Mouse (Mus musculus) common myeloid progenitor, adult 5-6 weeks (primary cell): Measurements from ENCODE around the gene Olfr95. TPM values are rescaled to one million over a fixed set of nuclear protein-coding genes. Genes with fewer than 3 reads are reported as not detected.

ENCODE experiments used
- total RNA-seq: library from RNA; stranded (forward); fragments of 200-1000, 187-1606 nt; gene quantifications from 2 replicates; pipeline ENCODE4 v1.2.3, GENCODE M21; 2017

Olfr95 gene
- total RNA-seq, 1 experiment from 2014 or later, result not detected

Other genes starting within 250 kb of the Olfr95 start
- gene 2410137M14Rik, start 231.9 kb downstream of the Olfr95 start, total RNA-seq, result not detected in 2 replicates
- not detected in 2 replicates for gene H2-M5, start 223.6 kb downstream of the Olfr95 start, total RNA-seq
- gene Zfp57, start 212.0 kb downstream of the Olfr95 start, total RNA-seq, result 1.1 and 2.9 TPM in 2 replicates
- gene Mog, start 189.7 kb downstream of the Olfr95 start, total RNA-seq, result not detected in 2 replicates
- 1.3 and 3.5 TPM in 2 replicates for gene Gabbr1, start 167.2 kb downstream of the Olfr95 start, total RNA-seq
- gene Olfr90, start 124.6 kb downstream of the Olfr95 start, total RNA-seq, result not detected in 2 replicates
- gene Olfr91, start 114.8 kb downstream of the Olfr95 start, total RNA-seq, result not detected in 2 replicates
- gene Olfr92, start 93.0 kb downstream of the Olfr95 start, total RNA-seq, result not detected in 2 replicates
- gene Olfr93, start 51.6 kb downstream of the Olfr95 start, total RNA-seq, result not detected in 2 replicates
- 0.24 TPM in 1 of 2 replicates, not detected in the other for gene Ubd, start 19.2 kb downstream of the Olfr95 start, total RNA-seq
- not detected in 2 replicates for gene Olfr94, start 12.1 kb downstream of the Olfr95 start, total RNA-seq
- not detected in 2 replicates for gene Olfr96, start 7.0 kb upstream of the Olfr95 start, total RNA-seq
- gene Olfr97, start 24.2 kb upstream of the Olfr95 start, total RNA-seq, result not detected in 2 replicates
- not detected in 2 replicates for gene Olfr98, start 50.6 kb upstream of the Olfr95 start, total RNA-seq
- gene H2-M3, start 57.1 kb upstream of the Olfr95 start, total RNA-seq, result 20.5 and 23.4 TPM in 2 replicates
- 1.8 TPM in 1 of 2 replicates, not detected in the other for gene Olfr99, start 70.3 kb upstream of the Olfr95 start, total RNA-seq
- gene Olfr101, start 91.2 kb upstream of the Olfr95 start, total RNA-seq, result not detected in 2 replicates
- gene Olfr102, start 103.9 kb upstream of the Olfr95 start, total RNA-seq, result not detected in 2 replicates
- gene Olfr103, start 126.6 kb upstream of the Olfr95 start, total RNA-seq, result not detected in 2 replicates
- gene Olfr104-ps, start 146.5 kb upstream of the Olfr95 start, total RNA-seq, result not detected in 2 replicates
- not detected in 2 replicates for gene Olfr105-ps, start 165.9 kb upstream of the Olfr95 start, total RNA-seq
- not detected in 2 replicates for gene Olfr106-ps, start 177.3 kb upstream of the Olfr95 start, total RNA-seq
- gene Olfr107, start 186.1 kb upstream of the Olfr95 start, total RNA-seq, result not detected in 2 replicates
- not detected in 2 replicates for gene Olfr108, start 232.4 kb upstream of the Olfr95 start, total RNA-seq
- not detected in 2 replicates for gene Olfr109, start 245.8 kb upstream of the Olfr95 start, total RNA-seq